Mouse (Mus musculus) urinary bladder, postnatal 14 days (tissue): ENCODE measurements around the gene Pde11a.
"Not testable (repeated sequence)": the region's sequence is repeated elsewhere in the genome, so short reads cannot be mapped to it uniquely, and the experiment has no call there.

Source experiments
- DNase-seq: peaks from one replicate; pipeline ENCODE4 v3.0.0; 2021; ENCODE audit warnings: low spot score

Pde11a gene

DNA sequence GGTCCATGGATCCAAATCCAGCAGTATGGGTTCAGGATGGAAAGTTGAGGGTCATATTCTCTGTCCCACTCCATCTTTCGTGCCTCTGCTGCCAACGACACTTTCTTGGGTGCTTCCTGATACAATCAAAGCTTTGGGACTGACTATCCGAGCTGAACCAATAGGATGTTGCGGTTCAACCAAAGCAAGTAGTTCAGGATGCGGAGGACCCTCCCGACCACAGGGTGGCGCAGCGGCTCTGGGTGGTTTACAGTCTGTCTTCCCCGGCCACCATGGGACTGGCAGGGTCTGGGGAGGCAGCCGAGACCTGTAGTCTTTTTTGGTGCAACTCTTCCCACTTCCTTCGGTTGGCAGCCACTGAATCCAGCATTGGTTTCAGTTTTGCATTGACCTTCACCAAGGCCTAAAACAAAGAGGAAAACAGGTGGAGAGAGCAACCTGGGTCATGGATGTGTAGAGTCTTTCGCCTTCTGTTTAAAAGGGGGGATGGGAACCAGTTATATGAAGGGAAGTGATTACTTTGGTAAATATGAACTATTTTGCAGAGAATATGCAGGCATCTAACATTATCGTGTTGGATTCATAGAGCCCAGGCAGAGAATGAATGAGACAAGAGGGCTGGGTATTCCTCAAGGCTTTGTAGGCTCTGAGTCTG lies 347.6 kb downstream of the Pde11a start:
- DNase-seq = peak; percentile 56

DNA sequence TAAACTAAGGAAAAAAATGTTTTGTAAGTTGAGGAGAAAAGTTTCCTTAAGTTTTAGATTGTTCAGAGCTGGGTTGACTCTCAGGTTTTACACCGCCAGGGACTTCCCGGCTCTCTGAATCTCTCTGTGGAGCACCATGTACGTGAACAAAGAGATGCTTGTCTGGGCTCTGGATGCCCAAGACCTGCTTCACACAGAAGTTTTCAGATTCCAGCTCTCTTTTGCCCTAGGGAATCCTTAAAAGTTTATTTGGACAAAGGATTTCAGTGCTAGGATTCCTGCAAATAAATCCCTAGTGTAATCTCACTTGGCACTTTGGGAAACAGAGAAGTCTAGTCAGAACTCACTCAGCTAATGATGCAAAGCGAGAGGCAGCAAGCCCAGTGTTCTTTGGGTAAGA lies 348.9 kb downstream of the Pde11a start:
- no peak for DNase-seq

DNA sequence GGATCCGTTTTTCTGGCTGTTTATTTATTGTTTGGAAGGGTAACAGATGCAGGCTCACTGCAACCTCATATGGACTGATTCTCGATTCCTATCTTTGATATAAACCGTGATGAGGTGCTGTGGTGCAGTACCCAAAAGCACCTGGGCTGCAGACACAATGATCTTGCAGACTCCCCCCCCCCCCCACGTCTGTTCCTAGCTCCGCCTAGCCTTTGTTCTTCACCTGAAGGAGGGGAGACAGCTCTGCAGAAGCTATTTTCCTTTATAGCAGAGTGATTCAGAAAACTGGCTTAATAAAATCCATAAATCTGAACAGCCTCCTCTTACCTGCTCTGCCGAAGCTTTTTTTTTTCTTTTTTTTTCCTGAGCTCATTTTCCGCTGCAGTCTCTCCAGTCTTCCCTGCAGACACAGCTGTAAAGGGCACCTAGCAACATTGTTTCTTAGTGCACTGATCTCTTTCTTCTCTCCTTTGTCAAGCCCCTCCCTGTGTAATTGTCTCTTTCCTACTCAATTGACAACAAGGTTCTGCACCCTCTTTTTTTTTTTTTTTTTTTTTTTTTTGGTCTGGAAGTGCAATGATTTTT lies 349.7 kb downstream of the Pde11a start:
- no peak for DNase-seq

DNA sequence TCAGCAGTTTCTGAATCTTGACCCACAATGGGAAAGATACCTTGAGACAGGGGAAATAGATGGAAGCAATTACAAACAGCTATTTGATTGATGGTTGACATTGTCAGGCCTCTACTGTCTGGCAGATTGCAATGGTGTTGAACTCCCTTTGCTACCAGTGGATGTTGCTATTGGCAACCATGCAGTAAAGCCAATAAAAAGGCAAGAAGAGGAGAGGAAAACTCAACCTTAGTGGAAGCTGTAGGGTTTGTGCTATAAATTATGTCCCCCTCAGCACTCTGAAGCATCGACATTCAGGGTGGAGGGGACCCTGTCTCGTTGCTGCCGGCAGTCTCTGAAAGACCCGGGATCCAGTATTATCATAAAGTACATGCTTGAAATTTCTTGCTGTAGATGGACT lies 350.2 kb downstream of the Pde11a start:
- no peak for DNase-seq

DNA sequence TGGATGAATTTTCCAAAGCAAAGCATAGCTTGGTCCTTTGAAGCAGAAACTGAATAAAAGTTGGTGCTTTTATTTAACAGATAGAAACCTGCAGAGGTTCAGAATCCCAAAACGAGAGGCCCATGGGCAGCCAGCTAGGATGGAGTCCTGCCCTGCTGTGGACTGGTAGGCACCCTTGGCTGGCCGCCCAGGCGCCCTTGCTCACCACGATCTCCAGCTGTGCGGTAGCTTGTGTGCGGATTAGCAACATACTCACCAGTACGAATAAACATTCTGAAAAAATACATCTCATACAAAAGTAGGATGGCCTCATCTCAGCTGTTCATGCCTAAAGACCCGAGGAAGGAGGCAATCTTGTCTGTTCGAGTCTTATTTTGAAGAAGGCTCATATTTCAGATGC lies 350.8 kb downstream of the Pde11a start:
- no peak for DNase-seq

DNA sequence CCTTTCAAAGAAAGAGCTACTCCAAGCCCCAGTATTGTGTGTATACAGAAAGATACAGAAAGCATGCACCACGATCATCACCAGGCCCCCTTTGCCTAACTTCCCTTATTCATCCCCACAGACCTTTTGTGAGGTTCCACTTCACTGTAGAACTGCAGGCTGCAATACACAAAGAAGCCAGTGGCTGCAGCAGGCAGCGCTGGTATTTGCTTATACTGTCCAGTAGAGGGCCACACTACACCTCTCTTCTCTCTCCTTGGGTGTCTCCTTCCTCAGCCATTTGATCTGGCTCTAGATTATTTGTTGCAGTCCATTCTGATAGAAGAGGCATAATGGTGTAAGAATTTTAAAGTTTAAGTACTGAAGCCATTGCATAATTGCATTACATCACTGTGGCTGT lies 353.4 kb downstream of the Pde11a start:
- DNase-seq = peak; percentile 55

DNA sequence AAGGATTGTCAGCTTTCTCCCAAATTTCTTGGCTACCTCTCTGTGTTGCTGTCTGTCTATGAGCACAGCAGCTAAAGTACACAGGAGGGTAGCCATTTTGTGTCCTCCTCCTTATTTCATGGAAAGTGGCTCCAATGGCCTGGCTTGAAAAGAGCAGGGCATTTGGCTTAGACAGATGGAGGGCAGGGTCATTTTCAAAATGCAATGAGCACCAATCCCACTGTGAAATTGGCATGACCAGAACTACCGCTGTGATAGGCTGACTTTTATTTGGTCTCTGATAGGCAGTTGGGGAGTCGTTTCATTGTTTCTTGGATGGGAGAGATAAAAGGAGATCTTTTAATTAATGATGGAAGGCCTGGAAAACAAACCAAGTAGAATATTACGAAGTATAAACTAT lies 354.7 kb downstream of the Pde11a start:
- DNase-seq = no peak

DNA sequence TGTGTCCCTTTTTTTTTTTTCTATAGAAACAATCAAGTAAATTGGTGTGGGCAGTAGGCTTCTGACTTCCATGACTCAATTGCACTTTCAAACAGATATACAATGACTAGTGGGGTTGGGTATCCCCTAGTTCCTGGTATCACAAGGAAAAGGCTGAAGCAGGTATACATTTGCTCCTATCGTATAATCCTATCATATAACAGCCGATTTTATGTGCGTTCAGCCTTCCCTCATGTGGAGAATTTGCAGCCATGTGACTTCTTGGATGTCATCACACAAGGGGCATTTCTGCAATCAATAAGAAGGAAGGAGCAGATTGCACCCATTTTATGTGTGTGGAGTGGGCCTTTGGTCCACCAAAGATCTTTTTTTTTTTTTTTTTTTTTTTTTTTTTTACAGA lies 355.5 kb downstream of the Pde11a start:
- no peak for DNase-seq

DNA sequence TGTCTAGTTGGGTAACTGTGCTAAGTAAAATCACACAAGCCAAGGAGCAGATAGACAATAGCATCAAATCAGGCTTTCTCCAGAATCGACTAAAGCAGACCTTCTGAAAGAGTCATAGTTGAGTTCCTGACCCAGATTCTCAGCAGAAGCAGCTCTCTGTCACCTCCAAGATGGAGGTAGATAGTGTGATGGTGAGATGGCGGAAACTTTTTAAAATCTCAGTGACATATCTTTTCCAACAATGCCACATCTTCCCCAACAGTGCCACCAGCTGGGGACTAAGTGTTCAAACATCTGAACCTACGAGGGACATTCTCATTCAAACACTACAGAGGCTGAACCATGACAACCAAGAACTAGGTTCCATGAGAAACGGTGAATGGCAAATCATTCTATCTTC lies 355.9 kb downstream of the Pde11a start:
- no peak for DNase-seq

DNA sequence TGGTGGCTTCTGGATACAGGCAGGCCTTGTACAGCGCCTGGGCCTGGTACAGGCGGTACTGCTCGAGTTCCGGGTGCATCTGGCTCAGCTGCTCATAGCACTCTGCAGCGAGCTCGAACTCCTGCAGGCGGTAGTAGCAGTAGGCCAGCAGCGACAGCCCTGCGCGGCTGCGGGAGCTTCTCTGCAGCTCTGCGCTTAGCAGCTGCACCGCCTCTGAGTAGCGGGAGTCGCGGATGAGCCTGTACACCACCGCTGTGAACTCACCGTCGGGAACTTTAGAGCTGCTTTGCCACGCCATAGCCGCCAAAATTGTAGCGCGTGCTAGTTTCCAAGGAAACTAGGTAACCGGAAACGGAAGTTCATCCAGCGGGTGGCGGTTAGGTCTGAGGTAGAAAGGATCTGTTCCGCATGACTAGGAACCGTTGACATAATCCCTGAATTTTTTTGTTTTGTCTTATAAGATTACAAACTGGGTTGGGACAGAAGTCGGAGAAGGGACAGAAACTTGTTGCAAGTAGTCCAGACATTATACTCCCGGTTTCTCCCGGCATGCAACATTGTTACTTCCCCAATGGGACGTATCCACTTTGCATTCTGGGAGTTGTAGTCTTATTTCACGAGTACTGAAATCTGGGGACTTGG lies 357.0 kb downstream of the Pde11a start, which contains the start of gene Ttc30a1:
Ttc30a1 (minus strand) TSS at position 528 of the 642 bp plus-strand sequence.
- peak; percentile 75 for DNase-seq

DNA sequence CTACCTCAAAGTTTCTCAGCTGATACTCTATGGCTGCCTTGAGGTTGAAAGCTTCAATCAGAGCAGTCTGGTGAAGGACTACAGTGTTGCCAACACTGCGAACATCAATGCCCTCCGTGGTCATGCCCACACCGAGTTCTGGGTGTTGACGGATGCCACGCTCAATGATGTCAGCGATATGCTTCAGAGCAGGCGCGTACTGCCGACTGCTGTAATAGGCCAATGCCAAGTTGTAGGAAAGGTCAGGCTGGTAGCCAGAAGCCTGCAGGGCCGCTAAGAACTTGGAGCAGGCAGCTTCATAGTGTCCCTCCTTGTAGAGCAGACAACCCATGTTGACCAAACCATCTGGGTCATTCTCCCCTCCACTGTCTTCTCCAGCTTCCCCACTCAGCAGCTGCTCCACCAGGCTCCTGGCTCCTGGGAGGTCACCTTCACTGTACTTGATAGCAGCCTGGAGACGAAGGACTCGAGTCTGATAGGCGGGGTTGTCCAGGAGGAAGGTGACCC lies 357.6 kb downstream of the Pde11a start:
- DNase-seq = not testable (repeated sequence)

DNA sequence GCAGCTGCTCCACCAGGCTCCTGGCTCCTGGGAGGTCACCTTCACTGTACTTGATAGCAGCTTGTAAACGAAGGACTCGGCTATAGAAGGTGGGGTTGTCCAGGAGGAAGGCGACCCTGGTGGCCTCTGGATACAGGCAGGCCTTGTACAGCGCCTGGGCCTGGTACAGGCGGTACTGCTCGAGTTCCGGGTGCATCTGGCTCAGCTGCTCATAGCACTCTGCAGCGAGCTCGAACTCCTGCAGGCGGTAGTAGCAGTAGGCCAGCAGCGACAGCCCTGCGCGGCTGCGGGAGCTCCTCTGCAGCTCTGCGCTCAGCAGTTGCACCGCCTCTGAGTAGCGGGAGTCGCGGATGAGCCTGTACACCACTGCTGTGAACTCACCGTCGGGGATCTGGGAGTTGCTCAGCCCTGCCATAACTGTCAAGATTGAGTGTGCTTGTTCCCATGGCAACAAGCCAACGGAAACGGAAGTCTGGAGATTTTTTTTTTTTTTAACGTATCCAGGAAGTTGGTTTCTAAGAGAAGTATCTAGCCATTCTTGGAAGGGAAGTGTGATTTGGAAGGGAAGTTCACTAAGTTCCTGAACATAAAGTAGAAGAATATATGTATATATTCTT lies 360.7 kb downstream of the Pde11a start, which contains the start of gene Ttc30a2:
Ttc30a2 (minus strand) TSS at position 419 of the 617 bp plus-strand sequence.
- not testable (repeated sequence) for DNase-seq

DNA sequence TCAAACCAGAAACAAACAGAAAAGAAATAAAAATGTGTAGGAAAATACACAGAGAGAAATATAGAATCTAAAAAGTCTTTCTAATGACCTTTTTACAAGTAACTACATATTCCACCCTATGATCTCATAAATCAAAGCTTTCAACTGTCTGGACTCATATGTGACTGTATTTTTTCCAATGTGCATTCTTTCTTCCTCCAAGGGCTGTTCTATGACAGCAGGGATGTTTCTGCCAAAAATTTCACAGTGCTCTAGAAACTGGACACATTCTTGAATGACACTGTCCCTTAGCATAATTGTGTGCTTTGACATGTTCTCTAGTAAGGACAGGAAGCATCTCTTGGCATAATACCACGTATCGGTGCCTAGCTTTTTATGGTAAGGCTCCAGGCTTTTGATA lies 362.5 kb downstream of the Pde11a start:
- not testable (repeated sequence) for DNase-seq

DNA sequence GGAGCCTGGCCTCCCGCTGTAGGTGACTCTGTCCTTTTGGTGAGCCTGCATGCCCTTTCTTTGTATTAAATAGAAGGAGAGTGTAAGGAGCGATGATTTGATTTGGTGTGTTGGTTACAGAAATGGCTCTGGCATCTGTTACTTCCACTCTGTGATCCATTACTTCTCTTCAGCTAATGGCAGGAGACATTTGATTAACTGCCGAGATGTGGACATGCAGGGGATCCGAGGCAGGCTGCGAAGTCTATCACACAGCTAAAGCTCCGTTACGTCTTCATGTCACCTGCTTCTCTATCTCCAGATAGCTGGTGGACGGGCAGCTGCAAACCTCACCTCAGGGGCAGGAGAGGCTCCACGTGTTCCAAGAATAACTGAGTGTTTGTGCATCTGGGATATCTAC lies 364.4 kb downstream of the Pde11a start:
- DNase-seq = no peak

DNA sequence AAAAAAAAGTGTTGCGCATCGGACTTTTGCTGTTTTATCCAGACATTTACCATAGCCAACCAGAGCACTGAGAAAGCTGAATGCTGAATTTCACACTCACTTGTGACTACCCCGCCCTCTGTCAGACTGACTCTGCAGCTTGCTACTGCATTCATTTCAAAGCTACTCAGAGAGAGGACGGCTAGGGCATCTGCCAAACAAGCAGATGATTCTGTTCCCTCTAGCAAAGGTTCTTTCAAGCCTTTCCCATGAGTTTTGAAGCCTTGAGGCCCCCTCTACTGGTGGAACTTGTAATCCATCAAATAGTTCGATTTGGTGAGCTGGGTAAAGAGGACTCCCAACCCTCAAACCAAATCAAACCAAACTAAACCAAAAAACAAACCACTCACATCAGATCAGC lies 373.6 kb downstream of the Pde11a start:
- DNase-seq = peak; percentile 53

DNA sequence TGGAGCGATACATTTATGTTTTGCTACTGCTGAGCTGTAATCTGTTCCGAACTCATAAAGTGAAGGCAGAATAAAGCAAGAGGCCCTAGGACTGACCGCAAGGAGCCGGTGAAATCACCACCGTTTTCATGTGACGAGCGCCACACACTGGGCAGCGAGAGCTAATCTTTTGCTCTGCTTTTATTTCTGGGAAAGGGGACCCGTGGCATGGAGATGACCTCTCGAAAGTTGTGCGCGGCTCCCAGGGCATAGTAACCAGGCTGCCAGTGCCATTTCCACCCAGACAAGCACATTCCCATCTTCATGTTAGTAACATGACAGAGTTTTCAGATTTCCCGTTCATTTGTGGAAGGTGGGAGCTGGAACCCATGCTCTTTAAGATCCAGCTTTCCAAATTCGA lies 374.1 kb downstream of the Pde11a start:
- peak; percentile 68 for DNase-seq

DNA sequence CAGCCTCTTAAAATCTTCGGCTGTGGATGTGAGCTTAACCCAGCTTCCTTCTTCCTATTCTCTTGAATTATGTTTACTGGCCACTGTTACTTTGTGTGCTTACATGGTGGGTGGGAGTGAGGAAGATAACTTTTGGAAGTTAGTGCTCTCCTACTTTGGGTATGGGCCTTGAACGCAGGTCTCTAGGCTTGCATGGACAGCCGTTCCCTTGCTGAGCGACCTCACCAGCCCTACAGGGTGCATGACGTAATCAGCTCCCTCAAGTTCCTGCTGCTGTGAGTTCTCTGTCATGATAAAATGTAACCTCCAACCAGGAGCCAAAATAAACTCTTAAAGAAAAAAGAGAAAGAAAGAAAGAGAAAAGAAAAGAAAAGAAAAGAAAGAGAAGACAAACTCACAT lies 374.5 kb downstream of the Pde11a start:
- DNase-seq = no peak

DNA sequence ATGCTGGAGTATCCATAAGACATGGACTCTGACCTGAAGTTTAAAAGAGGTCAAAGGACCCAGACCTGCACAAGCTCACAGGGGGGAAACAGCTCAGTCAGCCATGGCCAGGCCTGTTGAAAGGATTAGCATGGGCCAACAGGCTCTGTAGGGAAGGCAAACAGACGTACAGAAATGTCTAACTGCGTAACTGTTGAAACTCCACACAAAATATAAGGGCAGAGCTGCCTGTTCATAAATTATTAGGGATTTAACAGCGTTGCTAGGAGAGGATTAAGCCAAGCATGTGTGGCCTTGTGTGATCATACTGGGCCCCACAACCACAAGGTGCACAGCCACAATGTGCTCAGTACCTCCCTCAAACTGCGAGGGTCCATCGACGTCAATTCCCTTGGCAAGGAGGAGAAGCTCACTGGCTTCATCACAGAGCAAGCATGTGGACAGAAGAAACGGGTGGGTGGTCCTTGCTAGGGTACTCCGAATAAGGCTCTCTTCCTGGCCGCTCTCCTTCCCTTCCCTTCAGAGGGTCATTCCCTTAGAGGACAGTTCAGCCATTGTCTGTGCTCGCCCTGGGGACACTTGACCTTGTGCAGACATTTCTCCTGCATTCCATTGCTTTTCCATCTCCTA lies 375.2 kb downstream of the Pde11a start:
- DNase-seq = no peak

DNA sequence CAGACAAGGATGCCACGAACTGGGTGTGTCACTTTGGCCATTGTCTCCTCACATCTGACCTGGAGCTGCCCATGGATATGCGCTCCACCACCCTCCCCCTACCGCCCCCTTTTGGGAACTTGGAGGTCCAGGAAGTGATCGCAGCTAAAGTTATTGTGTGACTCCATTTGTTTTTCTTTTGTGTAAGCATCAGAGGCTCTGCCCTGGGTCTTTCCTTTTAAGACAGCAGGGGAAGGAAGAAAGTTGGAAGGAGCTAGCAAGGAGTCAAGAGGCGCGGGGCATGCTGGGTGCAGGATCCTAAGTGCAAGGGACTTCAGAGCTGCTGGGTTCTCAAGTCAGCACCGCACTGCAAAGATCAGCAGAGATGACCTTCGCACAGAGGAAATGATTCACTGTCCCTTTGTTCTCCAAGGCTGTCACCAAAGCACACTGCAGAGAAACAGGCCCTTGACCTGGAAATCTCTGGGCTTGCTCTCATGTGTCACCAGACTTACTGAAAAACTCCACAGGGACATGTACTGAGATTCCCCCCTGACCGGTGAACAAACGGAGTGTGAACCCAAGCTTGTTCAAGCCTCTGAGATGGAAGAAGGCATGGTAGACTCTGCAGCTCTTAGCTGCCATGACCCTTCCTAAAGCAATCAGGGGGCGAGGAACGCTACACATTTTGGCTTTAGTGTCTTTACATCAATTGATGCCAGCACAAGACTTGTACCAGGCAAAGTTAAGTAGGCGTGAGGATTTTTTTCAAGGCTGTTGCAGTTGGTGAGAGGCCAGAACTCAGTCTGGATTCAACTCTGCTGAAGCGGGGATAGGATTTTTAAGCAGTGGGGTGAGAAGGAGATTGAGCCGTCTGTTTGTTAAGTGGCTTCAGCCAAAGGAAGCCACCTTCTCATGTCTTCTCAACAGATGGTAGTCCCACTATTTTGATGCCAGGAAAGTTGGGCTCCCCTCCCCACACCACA lies 377.9 kb downstream of the Pde11a start:
- DNase-seq = no peak

DNA sequence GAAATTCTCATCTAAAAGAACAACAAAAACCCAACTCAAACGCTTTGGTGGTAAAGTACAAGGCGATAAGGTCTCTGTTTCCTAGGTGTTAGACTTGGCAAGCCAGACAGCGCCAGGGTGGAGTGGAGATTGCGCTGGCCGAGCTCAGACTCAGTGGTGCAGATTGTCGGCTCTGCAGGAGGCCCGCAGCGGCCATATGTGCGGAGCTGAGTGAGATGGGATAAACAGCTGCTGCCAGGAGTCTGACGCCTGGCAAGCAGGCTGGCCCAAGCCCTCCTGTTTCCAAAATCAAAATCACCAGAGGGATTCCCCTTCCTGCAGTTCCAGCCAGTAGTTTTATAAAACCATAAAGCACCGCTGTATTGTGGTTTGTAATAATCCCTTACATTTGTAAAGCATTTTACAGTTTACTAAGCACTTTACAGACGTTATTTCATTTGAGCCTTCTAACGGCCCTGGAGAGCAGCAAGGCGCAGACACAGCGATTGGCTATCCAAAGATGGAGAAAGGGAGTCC lies 378.7 kb downstream of the Pde11a start:
- DNase-seq = no peak
